Mouse (Mus musculus): Measurements from ENCODE around the gene Tbr1. TPM values are rescaled to one million over a fixed set of nuclear protein-coding genes. Genes with fewer than 3 reads are reported as not detected.

Gene Tbr1
- polyA plus RNA-seq, 1 experiment from 2014 or later = 3.3 TPM

GRCm38 (mm10) chr2:61804841-61805540 is 2.3 kb downstream of the Tbr1 start:
- no peak overlapping the region for H3K27ac ChIP-seq (replicated peaks)
- peaks cover 3% of the 10 kb centered on the region; the same call in 1 of the 2 replicates for H3K36me3 ChIP-seq
- H3K27me3 ChIP-seq = peaks cover 60% of the 10 kb centered on the region
- H3K4me1 ChIP-seq (replicated peaks) = peaks cover 13% of the 10 kb centered on the region; the same call in 1 of the 2 replicates
- under 1% methylated on average over 39 of the region's 39 CpGs for WGBS
- ATAC-seq (ENCODE audit: low FRiP score, low read depth) = peak; percentile 32; the same call in 1 of the 2 replicates
- H3K9me3 ChIP-seq = no peaks in the 10 kb centered on the region
- H3K4me2 ChIP-seq = peak overlapping the region; percentile 28
- H3K4me3 ChIP-seq = peak overlapping the region; percentile 17
- no peak overlapping the region for H3K9ac ChIP-seq

- Histone ChIP-seq H3K27me3 (peaks cover 66% of the 10 kb centered on the region), H3K9ac (no peak overlapping the region), H3K9me3 (no peaks in the 10 kb centered on the region), H3K27ac (replicated peaks) (no peak overlapping the region), H3K36me3 (no peaks in the 10 kb centered on the region), H3K4me3 (peak overlapping the region; percentile 17), H3K4me1 (replicated peaks) (peaks cover 13% of the 10 kb centered on the region; the same call in 1 of the 2 replicates), H3K4me2 (peak overlapping the region; percentile 28)
- WGBS = 1% methylated on average over 39 of the region's 39 CpGs
- 0 out of 2 replicates have a peak, but pooled peaks have one; percentile 13 for ATAC-seq (ENCODE audit: low FRiP score, low read depth)
These were observed 3.0 kb downstream of the Tbr1 start for GRCm38 (mm10) chr2:61805541-61806345.

GRCm38 (mm10) chr2:61806346-61806825 is 3.7 kb downstream of the Tbr1 start:
- Histone ChIP-seq H3K4me2 (no peak overlapping the region), H3K4me1 (replicated peaks) (peaks cover 14% of the 10 kb centered on the region), H3K27ac (replicated peaks) (no peak overlapping the region), H3K9ac (no peak overlapping the region), H3K4me3 (no peak overlapping the region), H3K9me3 (no peaks in the 10 kb centered on the region), H3K27me3 (peaks cover 66% of the 10 kb centered on the region), H3K36me3 (no peaks in the 10 kb centered on the region)
- ATAC-seq (ENCODE audit: low FRiP score, low read depth) = no peak
- WGBS = 1% methylated on average over 3 of the region's 3 CpGs

GRCm38 (mm10) chr2:61807151-61807550 is 4.4 kb downstream of the Tbr1 start:
- WGBS = under 1% methylated on average over 22 of the region's 22 CpGs
- Histone ChIP-seq H3K4me3 (no peak overlapping the region), H3K4me2 (no peak overlapping the region), H3K9ac (no peak overlapping the region), H3K27me3 (peaks cover 58% of the 10 kb centered on the region), H3K36me3 (no peaks in the 10 kb centered on the region), H3K27ac (replicated peaks) (no peak overlapping the region), H3K4me1 (replicated peaks) (peaks cover 22% of the 10 kb centered on the region), H3K9me3 (no peaks in the 10 kb centered on the region)
- ATAC-seq (ENCODE audit: low FRiP score, low read depth) = 0 out of 2 replicates have a peak, but pooled peaks have one; percentile 2

- WGBS = 19% methylated on average over 2 of the region's 2 CpGs
- H3K9me3 ChIP-seq = no peaks in the 10 kb centered on the region
- ATAC-seq (ENCODE audit: low FRiP score, low read depth) = no peak
- H3K4me3 ChIP-seq = no peak overlapping the region
- H3K27me3 ChIP-seq = peaks cover 54% of the 10 kb centered on the region
- H3K4me2 ChIP-seq = no peak overlapping the region
- H3K27ac ChIP-seq (replicated peaks) = no peak overlapping the region
- H3K36me3 ChIP-seq = no peaks in the 10 kb centered on the region
- H3K4me1 ChIP-seq (replicated peaks) = peaks cover 25% of the 10 kb centered on the region
- no peak overlapping the region for H3K9ac ChIP-seq
These were observed 5.1 kb downstream of the Tbr1 start for GRCm38 (mm10) chr2:61807781-61808180.

- H3K4me1 ChIP-seq (replicated peaks) = peaks cover 23% of the 10 kb centered on the region
- H3K4me3 ChIP-seq = no peak overlapping the region
- 2% methylated on average over 6 of the region's 6 CpGs for WGBS
- H3K9me3 ChIP-seq = no peaks in the 10 kb centered on the region
- no peak overlapping the region for H3K4me2 ChIP-seq
- no peak for ATAC-seq (ENCODE audit: low FRiP score, low read depth)
- H3K27me3 ChIP-seq = peaks cover 55% of the 10 kb centered on the region
- no peak overlapping the region for H3K9ac ChIP-seq
- no peaks in the 10 kb centered on the region for H3K36me3 ChIP-seq
- no peak overlapping the region for H3K27ac ChIP-seq (replicated peaks)
These were observed 6.0 kb downstream of the Tbr1 start for GRCm38 (mm10) chr2:61808776-61809175.

- Histone ChIP-seq H3K4me3 (no peak overlapping the region), H3K27me3 (peaks cover 61% of the 10 kb centered on the region), H3K27ac (replicated peaks) (no peak overlapping the region), H3K9me3 (no peaks in the 10 kb centered on the region), H3K36me3 (no peaks in the 10 kb centered on the region), H3K4me1 (replicated peaks) (peaks cover 20% of the 10 kb centered on the region), H3K9ac (no peak overlapping the region), H3K4me2 (no peak overlapping the region)
- 13% methylated on average over 1 of the region's 1 CpGs for WGBS
- ATAC-seq (ENCODE audit: low FRiP score, low read depth) = no peak
These were observed 6.7 kb downstream of the Tbr1 start for GRCm38 (mm10) chr2:61809381-61809780.

- no peak overlapping the region for H3K4me3 ChIP-seq
- no peaks in the 10 kb centered on the region for H3K36me3 ChIP-seq
- no peaks in the 10 kb centered on the region for H3K9me3 ChIP-seq
- H3K9ac ChIP-seq = no peak overlapping the region
- WGBS = 25% methylated on average over 4 of the region's 4 CpGs
- peaks cover 60% of the 10 kb centered on the region for H3K27me3 ChIP-seq
- no peak for ATAC-seq (ENCODE audit: low FRiP score, low read depth)
- H3K4me2 ChIP-seq = no peak overlapping the region
- H3K4me1 ChIP-seq (replicated peaks) = peaks cover 21% of the 10 kb centered on the region
- H3K27ac ChIP-seq (replicated peaks) = no peak overlapping the region
These were observed 8.0 kb downstream of the Tbr1 start for GRCm38 (mm10) chr2:61810751-61811150.

GRCm38 (mm10) chr2:61811163-61811506 is 8.4 kb downstream of the Tbr1 start:
- no peak overlapping the region for H3K9ac ChIP-seq
- no peak; the same call in 1 of the 2 replicates for ATAC-seq (ENCODE audit: low FRiP score, low read depth)
- H3K4me3 ChIP-seq = peak overlapping the region; percentile 44
- no peaks in the 10 kb centered on the region for H3K36me3 ChIP-seq
- peak overlapping the region; percentile 84 for H3K4me2 ChIP-seq
- no peak overlapping the region for H3K27ac ChIP-seq (replicated peaks)
- no peaks in the 10 kb centered on the region for H3K9me3 ChIP-seq
- 5% methylated on average over 8 of the region's 8 CpGs for WGBS
- H3K27me3 ChIP-seq = peaks cover 60% of the 10 kb centered on the region
- H3K4me1 ChIP-seq (replicated peaks) = peaks cover 25% of the 10 kb centered on the region

- H3K36me3 ChIP-seq = no peaks in the 10 kb centered on the region
- H3K4me1 ChIP-seq (replicated peaks) = peaks cover 25% of the 10 kb centered on the region
- no peaks in the 10 kb centered on the region for H3K9me3 ChIP-seq
- H3K27ac ChIP-seq (replicated peaks) = no peak overlapping the region
- peak; percentile 68 for ATAC-seq (ENCODE audit: low FRiP score, low read depth)
- under 1% methylated on average over 109 of the region's 121 CpGs for WGBS
- H3K9ac ChIP-seq = peak overlapping the region; percentile 32
- peak overlapping the region; percentile 84 for H3K4me2 ChIP-seq
- H3K4me3 ChIP-seq = peak overlapping the region; percentile 44
- peaks cover 64% of the 10 kb centered on the region for H3K27me3 ChIP-seq
These were observed 9.0 kb downstream of the Tbr1 start for GRCm38 (mm10) chr2:61811507-61812421.

- H3K27ac ChIP-seq (replicated peaks) = no peak overlapping the region
These were observed 9.8 kb downstream of the Tbr1 start for GRCm38 (mm10) chr2:61812536-61812935.

More at GRCm38 (mm10) chr2:61812536-61812935, 9.8 kb downstream of the Tbr1 start:
- H3K27me3 ChIP-seq = peaks cover 62% of the 10 kb centered on the region
- no peak for ATAC-seq (ENCODE audit: low FRiP score, low read depth)
- H3K4me2 ChIP-seq = peak overlapping the region; percentile 84
- H3K9me3 ChIP-seq = no peaks in the 10 kb centered on the region
- no peaks in the 10 kb centered on the region for H3K36me3 ChIP-seq
- WGBS = 3% methylated on average over 12 of the region's 12 CpGs
- H3K4me1 ChIP-seq (replicated peaks) = peaks cover 25% of the 10 kb centered on the region
- peak overlapping the region; percentile 44 for H3K4me3 ChIP-seq
- H3K9ac ChIP-seq = no peak overlapping the region
